Mouse (Mus musculus) adrenal gland, adult 2 months (tissue): ENCODE results near the gene Bid. TPM values are rescaled to one million over a fixed set of nuclear protein-coding genes. Genes with fewer than 3 reads are reported as not detected.

ENCODE experiments used
- DNase-seq: peaks from one replicate; pipeline ENCODE4 v3.0.0; 2021
- long read RNA-seq: library from polyadenylated mRNA; stranded (forward); transcript quantifications from one replicate; pipeline ENCODE4 v2.0.0, GENCODE M21; 2021
- polyA plus RNA-seq: library from polyadenylated mRNA; depleted of rRNA; stranded (reverse); fragments of >200 nt; gene quantifications from 2 replicates; pipeline ENCODE4 v1.2.3, GENCODE M21; 2012; rRNA removed
- total RNA-seq, 2 experiments: library from RNA; stranded (reverse); gene quantifications; 2 replicates each; pipeline ENCODE4 v1.2.3; 2021

Gene Bid
- 1 to 10 TPM; 3.5 to 4.7 TPM for total RNA-seq
- polyA plus RNA-seq = 2.7 and 3.0 TPM in 2 replicates
- long read RNA-seq, transcript Bid-201 (6 exons, 2,189 nt) = major isoform, 12 of 13 reads
- long read RNA-seq, partial matches to known transcripts = 0 of 13 reads
- long read RNA-seq, other reads (novel, unspliced or antisense) = 1 of 13 reads

DNA sequence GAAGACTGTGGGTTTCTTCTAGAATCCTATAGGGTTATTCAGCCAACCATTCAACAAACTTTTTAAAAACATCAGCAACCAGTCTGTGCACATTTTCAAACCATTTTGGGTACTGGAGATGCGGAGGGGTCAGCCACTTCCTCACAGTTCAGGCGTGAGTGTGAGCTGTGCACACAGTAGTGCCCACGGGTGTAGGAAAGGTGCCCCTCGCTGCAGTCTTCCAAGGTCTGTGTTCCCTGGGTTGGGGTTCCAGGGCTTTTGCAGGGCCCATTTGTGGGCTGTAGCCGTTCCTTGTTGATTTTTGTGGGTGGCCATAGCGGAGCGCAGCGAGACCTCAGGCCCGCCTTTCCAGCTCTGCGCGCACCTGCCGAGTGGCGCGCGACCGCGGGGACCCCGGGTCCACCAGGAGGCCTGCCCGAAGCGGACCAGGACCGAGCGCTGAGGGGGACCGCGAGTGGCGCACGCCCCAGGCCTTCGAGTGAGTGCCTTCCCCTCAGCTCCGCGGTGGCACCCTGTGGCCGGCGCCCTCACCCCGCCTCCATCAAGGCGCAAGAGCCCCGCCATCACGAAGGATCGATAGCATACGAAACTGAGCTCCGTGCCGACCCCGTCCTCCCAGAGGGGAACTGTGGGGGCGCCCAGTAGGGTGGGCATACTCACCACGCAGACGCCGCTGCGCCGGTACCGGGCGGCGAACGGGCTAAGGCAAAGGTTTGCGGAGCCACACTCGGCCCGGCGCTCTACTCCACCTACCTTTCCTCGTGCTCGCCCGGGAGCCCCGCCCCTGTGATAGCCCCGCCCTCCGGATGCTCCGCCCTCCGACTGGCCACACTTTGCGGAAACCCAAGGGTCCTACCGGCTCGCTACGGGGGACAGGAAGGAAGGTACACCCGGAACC lies at the start of gene Bid:
Gene Bid, minus strand, starts transcription at position 780 of the 898 bp plus-strand sequence.
- peak; percentile 96 for DNase-seq

GRCm38 (mm10) chr6:120965814-120966213 lies 49.2 kb upstream of the Bid start:
- DNase-seq = no peak

- no peak for DNase-seq
These were observed 47.5 kb upstream of the Bid start for GRCm38 (mm10) chr6:120964179-120964578.

- no peak for DNase-seq
These were observed 43.8 kb upstream of the Bid start for GRCm38 (mm10) chr6:120960338-120961030.

- no peak for DNase-seq
These were observed 40.7 kb upstream of the Bid start for GRCm38 (mm10) chr6:120957331-120957730.

DNA sequence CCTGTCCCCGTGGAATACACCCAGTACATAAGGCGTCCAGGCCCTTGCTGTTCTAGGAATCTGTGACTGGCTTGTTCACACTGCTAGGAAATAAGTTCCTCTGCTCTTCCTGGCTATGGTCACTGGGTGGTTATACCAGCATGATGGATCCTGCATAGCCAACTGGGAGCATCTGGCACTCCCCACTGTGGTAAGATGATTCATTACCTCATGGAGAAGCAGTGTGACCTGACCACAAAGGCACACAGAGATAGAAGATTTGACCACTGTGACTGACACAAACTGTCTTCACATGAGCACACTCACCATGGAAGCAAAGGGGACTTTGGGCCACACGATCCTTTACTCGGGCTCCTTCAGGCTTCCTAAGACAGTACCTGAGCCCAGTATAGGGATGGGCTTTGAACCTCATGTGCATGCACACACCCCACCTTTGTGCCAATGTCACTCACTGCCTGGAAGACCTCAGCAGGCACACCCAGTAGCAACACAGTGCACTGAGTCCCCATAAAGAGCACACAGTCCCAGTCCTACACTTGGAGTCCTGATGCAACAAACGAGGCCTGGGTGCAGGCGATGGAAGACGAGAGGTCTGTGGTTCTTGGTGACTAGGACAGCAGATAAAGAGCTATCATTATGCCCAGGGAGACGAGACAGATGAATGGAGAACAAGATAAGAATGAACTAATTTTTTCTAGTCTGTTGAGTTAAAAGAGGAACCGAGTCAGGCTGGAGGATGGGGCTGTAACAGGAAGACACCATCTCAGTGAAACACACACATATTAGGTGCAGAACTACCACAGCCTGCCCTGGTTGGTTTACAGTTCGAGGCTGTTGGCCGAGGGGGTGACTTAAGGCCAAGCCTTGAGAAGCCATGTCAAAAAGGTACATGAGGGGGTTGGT lies 39.9 kb upstream of the Bid start:
- peak; percentile 32 for DNase-seq

DNA sequence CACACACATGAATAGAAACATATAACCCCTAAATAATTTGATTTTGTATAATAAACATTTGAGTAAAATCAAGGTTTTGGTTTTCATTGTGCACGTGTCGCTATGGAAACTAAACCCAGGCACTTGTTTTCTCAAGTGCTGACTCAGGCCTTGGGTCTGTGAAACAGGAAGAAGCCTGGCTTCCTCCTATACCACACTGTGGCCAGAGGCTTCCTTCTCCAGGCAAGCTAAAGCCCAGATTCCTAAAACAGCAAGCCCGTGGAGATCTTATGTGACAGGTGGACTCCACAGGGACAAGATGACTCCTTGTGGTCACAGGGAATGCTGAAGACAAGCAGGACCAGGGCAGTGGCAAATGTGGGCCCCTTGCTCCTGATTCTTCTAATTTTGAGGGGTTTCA lies 38.6 kb upstream of the Bid start:
- DNase-seq = no peak

DNA sequence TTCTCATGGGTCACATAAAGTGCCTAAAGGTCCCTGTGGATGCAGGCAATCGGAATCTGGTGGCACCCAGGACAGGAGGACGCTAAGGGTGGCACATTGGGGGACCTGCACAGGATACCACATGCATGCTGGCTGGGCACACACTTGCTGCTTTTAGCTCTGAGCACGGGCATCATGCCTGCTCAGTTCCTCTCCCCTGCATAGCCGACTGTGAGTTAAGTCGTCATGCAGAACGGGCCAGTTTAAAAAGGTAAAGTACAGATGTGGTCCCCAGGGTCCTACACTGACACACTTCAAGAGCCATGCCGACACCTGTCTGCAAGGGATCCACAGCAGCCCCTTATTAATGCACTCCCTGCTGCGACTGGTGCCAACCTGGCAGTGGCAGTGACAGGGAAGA lies 37.6 kb upstream of the Bid start:
- no peak for DNase-seq

GRCm38 (mm10) chr6:120952475-120952874 lies 35.8 kb upstream of the Bid start:
- no peak for DNase-seq

DNA sequence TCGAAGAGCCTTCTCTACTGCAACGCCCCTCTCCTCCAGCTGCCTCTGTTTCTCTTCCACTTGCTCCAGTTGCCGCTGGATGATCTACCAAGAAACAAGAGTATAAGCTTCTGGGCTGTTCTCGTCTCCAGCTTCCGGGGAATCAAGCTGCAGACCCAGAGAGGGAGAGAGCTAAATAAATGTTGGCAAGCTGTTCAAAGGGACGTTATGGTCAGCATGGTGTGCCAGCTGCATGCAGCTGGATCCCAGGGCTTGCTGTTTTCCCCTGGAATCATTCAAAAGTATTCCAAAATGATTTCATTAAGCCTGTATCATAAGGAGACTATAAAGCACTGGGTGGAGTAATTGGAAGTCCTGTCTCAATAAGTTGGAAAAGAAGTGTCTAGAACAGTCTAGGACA lies 34.7 kb upstream of the Bid start:
- DNase-seq = no peak

DNA sequence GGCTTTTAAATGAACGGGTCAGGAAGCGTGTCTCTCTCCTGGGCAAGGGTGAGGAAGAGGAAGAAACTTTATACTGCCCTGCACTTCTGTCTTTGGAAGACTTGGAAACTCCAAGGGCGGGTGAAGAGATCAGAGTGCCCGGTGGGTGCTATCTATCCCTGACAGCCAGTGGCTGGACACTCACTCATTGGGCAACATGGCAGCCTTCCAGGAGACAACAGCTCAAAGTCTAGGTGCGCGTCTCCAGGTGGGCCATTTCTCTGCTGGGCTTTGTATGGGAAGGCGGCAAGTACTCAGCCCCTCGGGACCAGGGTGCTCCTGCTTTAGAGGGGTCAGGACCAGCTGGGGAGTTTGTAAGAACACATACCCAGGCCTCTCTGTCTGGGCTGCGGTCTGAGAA lies 28.9 kb upstream of the Bid start:
- DNase-seq = no peak

GRCm38 (mm10) chr6:120943964-120944363 lies 27.3 kb upstream of the Bid start:
- DNase-seq = no peak

DNA sequence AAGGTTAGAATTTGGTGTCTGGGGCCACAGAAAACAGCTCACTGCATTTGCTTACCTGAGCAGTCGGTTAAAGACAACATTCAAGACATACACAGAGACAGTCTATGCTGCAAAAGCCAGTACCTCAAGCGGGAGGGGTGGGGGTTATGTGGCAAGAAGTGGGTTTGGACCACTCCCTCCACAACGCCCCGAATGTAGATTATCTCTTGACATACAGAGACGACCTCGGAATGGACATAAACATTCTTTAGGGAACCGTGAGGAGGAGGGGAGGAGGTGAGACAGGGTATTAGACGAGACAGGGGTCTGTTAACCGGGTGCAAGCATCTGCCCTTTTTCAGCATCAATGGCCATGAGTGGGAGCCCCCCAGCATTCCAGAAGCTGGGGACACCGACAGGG lies 26.9 kb upstream of the Bid start:
- no peak for DNase-seq

DNA sequence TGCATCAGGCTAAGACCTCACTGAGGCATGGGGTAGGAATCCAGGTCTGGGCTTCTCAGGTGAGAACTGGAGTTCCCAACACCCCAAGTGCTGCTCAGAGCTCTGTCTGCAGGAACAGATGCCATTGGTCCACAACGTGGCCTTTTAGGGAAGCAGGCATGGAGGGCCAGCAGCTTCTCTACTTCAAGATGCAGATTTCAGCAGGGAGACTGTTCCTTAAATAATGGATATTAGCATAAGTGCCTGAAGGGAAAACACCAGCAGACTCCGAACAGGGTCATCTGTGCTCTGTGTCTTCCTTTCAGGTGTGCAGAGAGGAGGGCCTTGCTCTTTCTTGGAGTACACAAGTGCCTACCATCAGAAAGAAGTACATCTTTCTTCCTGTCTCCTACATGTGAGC lies 26.4 kb upstream of the Bid start:
- no peak for DNase-seq

GRCm38 (mm10) chr6:120941575-120941974 lies 24.9 kb upstream of the Bid start:
- DNase-seq = no peak

DNA sequence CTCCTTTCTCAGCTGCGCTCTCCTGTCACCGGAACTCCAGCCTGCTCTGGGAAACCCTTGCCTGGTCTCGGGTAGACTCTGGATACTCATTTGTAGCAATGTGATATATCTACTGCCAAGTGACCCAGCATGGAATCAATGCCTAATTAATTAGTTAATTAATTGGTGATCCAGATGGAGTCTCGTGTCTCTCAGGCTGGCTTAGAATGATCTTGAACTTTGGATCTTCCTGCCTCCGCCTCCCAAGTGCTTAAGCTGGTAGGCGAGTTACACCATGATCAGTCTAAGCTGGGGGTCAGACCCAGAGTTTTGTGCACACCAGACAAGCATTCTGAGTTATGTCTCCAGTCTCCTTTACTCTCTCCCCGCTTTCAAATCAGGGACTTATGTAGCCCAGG lies 24.4 kb upstream of the Bid start:
- DNase-seq = no peak

GRCm38 (mm10) chr6:120940446-120941083 lies 23.9 kb upstream of the Bid start:
- no peak for DNase-seq

DNA sequence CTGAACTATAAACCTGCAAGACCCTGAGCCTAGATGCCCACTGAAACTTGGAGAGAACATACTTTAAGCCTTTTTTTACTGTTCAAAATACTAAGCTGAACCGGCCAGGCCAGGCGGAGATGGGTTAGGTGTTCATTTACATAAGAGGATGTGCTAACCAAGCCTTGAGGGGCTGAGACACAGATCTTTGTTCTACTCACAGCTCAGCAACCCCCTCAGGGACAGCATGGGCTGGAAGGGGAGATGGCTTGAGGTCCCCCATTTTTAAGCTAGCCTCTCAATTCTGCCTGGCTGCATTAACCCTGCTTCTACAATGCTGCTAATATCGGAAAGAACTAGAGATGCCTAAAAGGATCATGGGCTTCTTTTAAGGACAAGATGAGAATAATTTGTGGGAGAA lies 23.1 kb upstream of the Bid start:
- DNase-seq = no peak

- no peak for DNase-seq
These were observed 22.3 kb upstream of the Bid start for GRCm38 (mm10) chr6:120938763-120939450.

GRCm38 (mm10) chr6:120937999-120938608 lies 21.5 kb upstream of the Bid start:
- no peak for DNase-seq
